Mouse (Mus musculus) MEL (cell line): ENCODE data around the gene Fermt3. TPM values are rescaled to one million over a fixed set of nuclear protein-coding genes. Genes with fewer than 3 reads are reported as not detected.
A peak's percentile ranks its signal among the peaks of the same experiment; 100 is the strongest.

Experiments
- DNase-seq: peaks from one replicate; pipeline ENCODE4 v3.0.0; 2011; ENCODE audit warnings: low read depth, low spot score
- H3K27ac ChIP-seq: 2 replicates; pipeline ENCODE4 v1.5.1; 2012; ENCODE audit warnings: low read depth, mild to moderate bottlenecking, control low read depth, low read length, moderate library complexity; ENCODE audit not compliant: control insufficient read depth
- H3K27me3 ChIP-seq, 2 experiments: fragments of 150-350 bp in 1 of 2; sonication (generic) in 1 of 2; 2 replicates each; pipeline ENCODE4 v1.6.1; 2012; ENCODE audit warnings: low read length in 2 of 2, mild to moderate bottlenecking in 2 of 2, improper control_type of control experiment in 1 of 2, moderate library complexity in 1 of 2; ENCODE audit not compliant: insufficient read depth in 2 of 2, control insufficient read depth in 1 of 2
- H3K36me3 ChIP-seq, 2 experiments: 2 replicates each; pipeline ENCODE4 v1.6.1; 2012 to 2014; ENCODE audit warnings: low read length in 2 of 2, improper control_type of control experiment in 1 of 2, inconsistent platforms in 1 of 2, mild to moderate bottlenecking in 1 of 2; ENCODE audit not compliant: insufficient read depth in 2 of 2, control insufficient read depth in 1 of 2
- H3K4me1 ChIP-seq, 2 experiments: fragments of 150-350 bp in 1 of 2; sonication (generic) in 1 of 2; 2 replicates each; pipeline ENCODE4 v1.6.1; 2012; ENCODE audit warnings: low read length in 2 of 2, improper control_type of control experiment in 1 of 2, mild to moderate bottlenecking in 1 of 2; ENCODE audit not compliant: insufficient read depth in 2 of 2, control insufficient read depth in 1 of 2
- H3K4me3 ChIP-seq, 2 experiments: fragments of 150-350 bp in 1 of 2; sonication (generic) in 1 of 2; 2 replicates each; pipeline ENCODE4 v1.5.1; 2012; ENCODE audit warnings: low read depth in 2 of 2, low read length in 2 of 2, mild to moderate bottlenecking in 2 of 2, moderate library complexity in 2 of 2, control low read depth in 1 of 2, improper control_type of control experiment in 1 of 2; ENCODE audit not compliant: control insufficient read depth in 1 of 2, insufficient read depth in 1 of 2
- H3K79me2 ChIP-seq: 2 replicates; pipeline ENCODE4 v1.6.1; 2012; ENCODE audit warnings: mild to moderate bottlenecking, low read length, moderate library complexity; ENCODE audit not compliant: control insufficient read depth, poor library complexity, insufficient read depth
- H3K9ac ChIP-seq: 2 replicates; pipeline ENCODE4 v1.6.1; 2012; ENCODE audit warnings: low read depth, mild to moderate bottlenecking, control low read depth, low read length, moderate library complexity; ENCODE audit not compliant: control insufficient read depth, poor library complexity, severe bottlenecking
- H3K9me3 ChIP-seq: fragments of 150-350 bp; sonication (generic); replicated peaks from 2 replicates; pipeline ENCODE4 v1.6.1; 2012; ENCODE audit warnings: mild to moderate bottlenecking, low read length, improper control_type of control experiment, moderate library complexity; ENCODE audit not compliant: insufficient read depth
- CTCF ChIP-seq, 3 experiments: IDR thresholded peaks in 2 of 3; conservative IDR thresholded peaks in 1 of 3; 2 replicates each; pipeline ENCODE4 v1.5.1; 2011 to 2012; ENCODE audit warnings: low read length in 3 of 3, low read depth in 2 of 3, mild to moderate bottlenecking in 2 of 3, improper control_type of control experiment in 1 of 3, inconsistent platforms in 1 of 3, mixed read lengths in 1 of 3, moderate library complexity in 1 of 3; ENCODE audit not compliant: control insufficient read depth in 1 of 3, insufficient read depth in 1 of 3, poor library complexity in 1 of 3, severe bottlenecking in 1 of 3
- E2F4 ChIP-seq: IDR thresholded peaks from 2 replicates; pipeline ENCODE4 v1.6.1; 2011; ENCODE audit warnings: low read depth, low read length, improper control_type of control experiment, borderline replicate concordance
- ELF1 ChIP-seq: IDR thresholded peaks from 2 replicates; pipeline ENCODE4 v1.6.1; 2014; ENCODE audit warnings: low read depth, mild to moderate bottlenecking, inconsistent platforms, low read length, improper control_type of control experiment, moderate library complexity
- HCFC1 ChIP-seq: IDR thresholded peaks from 2 replicates; pipeline ENCODE4 v1.6.1; 2012; ENCODE audit warnings: low read depth, mild to moderate bottlenecking, inconsistent platforms, low read length, improper control_type of control experiment, moderate library complexity
- MAFK ChIP-seq: IDR thresholded peaks from 2 replicates; pipeline ENCODE4 v1.6.1; 2011; ENCODE audit warnings: low read depth, mild to moderate bottlenecking, low read length, improper control_type of control experiment, borderline replicate concordance
- MAX ChIP-seq: IDR thresholded peaks from 2 replicates; pipeline ENCODE4 v1.6.1; 2011; ENCODE audit warnings: low read length, improper control_type of control experiment
- MAZ ChIP-seq: IDR thresholded peaks from 2 replicates; pipeline ENCODE4 v1.6.1; 2012; ENCODE audit warnings: low read depth, mild to moderate bottlenecking, inconsistent platforms, low read length, improper control_type of control experiment
- MYC ChIP-seq: IDR thresholded peaks from 2 replicates; pipeline ENCODE4 v1.6.1; 2011; ENCODE audit warnings: low read depth, mild to moderate bottlenecking, low read length, improper control_type of control experiment, moderate library complexity
- NRF1 ChIP-seq: IDR thresholded peaks from 2 replicates; pipeline ENCODE4 v1.6.1; 2014; ENCODE audit warnings: low read depth, mild to moderate bottlenecking, inconsistent platforms, low read length, improper control_type of control experiment, moderate library complexity; ENCODE audit not compliant: poor library complexity, insufficient read depth, severe bottlenecking
- POLR2AphosphoS2 ChIP-seq: IDR thresholded peaks from 2 replicates; pipeline ENCODE4 v1.6.1; 2011; ENCODE audit warnings: low read length, improper control_type of control experiment
- POLR2AphosphoS5 ChIP-seq: IDR thresholded peaks from 2 replicates; pipeline ENCODE4 v1.6.1; 2012; ENCODE audit warnings: low read depth, borderline replicate concordance, mild to moderate bottlenecking, inconsistent platforms, low read length, moderate library complexity, mixed read lengths
- RAD21 ChIP-seq: IDR thresholded peaks from 2 replicates; pipeline ENCODE4 v1.6.1; 2011; ENCODE audit warnings: mild to moderate bottlenecking, low read depth, low read length, improper control_type of control experiment
- SIN3A ChIP-seq: IDR thresholded peaks from 2 replicates; pipeline ENCODE4 v1.6.1; 2012; ENCODE audit warnings: low read length, improper control_type of control experiment, inconsistent platforms
- SMC3 ChIP-seq: IDR thresholded peaks from 2 replicates; pipeline ENCODE4 v1.6.1; 2011; ENCODE audit warnings: low read depth, low read length, improper control_type of control experiment
- TAL1 ChIP-seq: IDR thresholded peaks from 2 replicates; pipeline ENCODE4 v1.6.1; 2012; ENCODE audit warnings: mild to moderate bottlenecking, inconsistent platforms, low read length, moderate library complexity, mixed read lengths
- UBTF ChIP-seq: IDR thresholded peaks from 2 replicates; pipeline ENCODE4 v1.6.1; 2012; ENCODE audit warnings: low read depth, mild to moderate bottlenecking, inconsistent platforms, low read length, improper control_type of control experiment, moderate library complexity, borderline replicate concordance; ENCODE audit not compliant: insufficient read depth
- ZC3H11A ChIP-seq: IDR thresholded peaks from 2 replicates; pipeline ENCODE4 v1.6.1; 2012; ENCODE audit warnings: low read depth, mild to moderate bottlenecking, inconsistent platforms, low read length, improper control_type of control experiment
- ZNF384 ChIP-seq: IDR thresholded peaks from 2 replicates; pipeline ENCODE4 v1.6.1; 2012; ENCODE audit warnings: low read depth, mild to moderate bottlenecking, inconsistent platforms, low read length, improper control_type of control experiment
- polyA plus RNA-seq, 2 experiments: library from polyadenylated mRNA; stranded (reverse) in 1 of 2; unstranded in 1 of 2; fragments of >175 nt in 1 of 2; fragments of >200 nt in 1 of 2; gene quantifications; 2 replicates each; pipeline versions ENCODE4 v1.2.1 to v1.2.4; 2012; ENCODE audit warnings: low replicate concordance in 2 of 2, low read depth in 1 of 2; ENCODE audit not compliant: insufficient read length in 2 of 2, insufficient read depth in 1 of 2, missing spikeins in 1 of 2
- total RNA-seq: library from RNA; depleted of rRNA; stranded (reverse); fragments of 300-350 nt; gene quantifications from 2 replicates; pipeline ENCODE4 v1.2.3, GENCODE M21; 2012

Gene Fermt3
- total and polyA plus RNA-seq, 3 experiments = 244 to 329 (median 327) TPM

DNA sequence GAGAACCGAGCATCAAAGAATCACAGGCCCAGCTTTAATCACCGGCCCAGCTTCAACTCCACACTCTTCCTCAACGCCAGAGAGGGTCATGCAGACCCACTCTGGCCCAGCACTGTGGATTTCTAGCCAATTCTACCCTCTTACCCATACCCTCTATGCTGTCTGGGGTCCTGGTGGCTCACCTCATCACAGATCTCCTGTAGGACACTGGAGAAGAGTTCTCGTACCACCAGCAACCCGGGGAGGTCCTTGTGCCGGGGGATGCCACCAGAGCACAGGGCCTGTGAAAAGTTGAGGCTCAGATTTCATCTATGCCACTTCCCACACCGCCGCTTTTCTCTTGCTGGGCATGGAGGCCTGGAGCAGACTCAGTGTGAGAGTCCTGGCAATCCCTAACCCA lies 24.8 kb downstream of the Fermt3 start:
- H3K79me2 ChIP-seq = peaks cover 4% of the 10 kb centered on the region; the same call in 1 of the 2 replicates
- no peak overlapping the region for H3K27ac ChIP-seq
- H3K4me3 ChIP-seq = peak overlapping the region in 1 of 2 experiments; percentile 63; a peak in 1 of 4 replicates
- 0 out of 4 replicates have a peak, but pooled peaks cover 0 to 2% of the 10 kb centered on the region in 2 experiments for H3K36me3 ChIP-seq
- H3K4me1 ChIP-seq = peaks cover 2 to 22% of the 10 kb centered on the region in 2 experiments; a peak in 3 of 4 replicates
- no peaks in the 10 kb centered on the region for H3K27me3 ChIP-seq
- DNase-seq = no peak
- TF ChIP-seq MAZ (no peak), POLR2AphosphoS2 (no peak), ZNF384 (no peak), ZC3H11A (no peak), MYC (no peak)
- H3K9ac ChIP-seq = peak overlapping the region; percentile 69
- H3K9me3 ChIP-seq = no peaks in the 10 kb centered on the region

DNA sequence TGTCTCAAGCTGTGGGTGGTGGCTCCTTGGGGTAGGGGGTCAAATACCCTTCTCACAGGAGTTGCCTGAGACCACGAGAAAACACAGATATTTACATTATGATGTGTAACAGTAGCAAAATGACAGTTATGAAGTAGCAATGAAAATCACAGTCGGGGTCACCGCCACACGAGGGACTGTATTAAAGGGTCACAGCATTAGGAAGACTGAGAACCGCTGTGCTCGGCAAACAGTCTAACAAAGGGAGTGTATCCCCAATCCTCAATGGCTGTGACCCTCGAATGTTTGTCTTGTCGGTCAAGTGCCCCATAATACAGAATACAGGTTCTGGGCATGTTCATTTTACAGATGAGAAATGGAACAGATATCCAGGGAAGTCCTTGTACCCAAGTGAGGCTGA lies 25.3 kb downstream of the Fermt3 start:
- H3K9ac ChIP-seq = no peak overlapping the region
- H3K27ac ChIP-seq = no peak overlapping the region
- H3K4me3 ChIP-seq = no peak overlapping the region
- peaks cover 4% of the 10 kb centered on the region; the same call in 1 of the 2 replicates for H3K79me2 ChIP-seq
- H3K9me3 ChIP-seq = no peaks in the 10 kb centered on the region
- TF ChIP-seq POLR2AphosphoS5 (no peak), CTCF (IDR thresholded peaks at IDR 0.05 in 2 of 3, conservative IDR thresholded peaks at IDR 0.05 in 1 of 3; ENCODE audit: control insufficient read depth in 1 of 3, insufficient read depth in 1 of 3, low read depth in 2 of 3, low read length in 3 of 3, poor library complexity in 1 of 3, severe bottlenecking in 1 of 3) (no peak), NRF1 (no peak), TAL1 (no peak), MYC (no peak), MAFK (no peak), RAD21 (no peak), HCFC1 (no peak), ELF1 (no peak), SMC3 (no peak), UBTF (no peak), MAX (no peak), E2F4 (no peak), ZC3H11A (no peak), POLR2AphosphoS2 (no peak), SIN3A (no peak)
- no peak for DNase-seq
- H3K4me1 ChIP-seq = peaks cover 2 to 22% of the 10 kb centered on the region in 2 experiments; a peak in 3 of 4 replicates
- H3K27me3 ChIP-seq = no peaks in the 10 kb centered on the region
- 0 out of 4 replicates have a peak, but pooled peaks cover 0 to 2% of the 10 kb centered on the region in 2 experiments for H3K36me3 ChIP-seq
